Comparison of ENCODE assay signal across 18 mouse cellular contexts in the genomic region with DNA sequence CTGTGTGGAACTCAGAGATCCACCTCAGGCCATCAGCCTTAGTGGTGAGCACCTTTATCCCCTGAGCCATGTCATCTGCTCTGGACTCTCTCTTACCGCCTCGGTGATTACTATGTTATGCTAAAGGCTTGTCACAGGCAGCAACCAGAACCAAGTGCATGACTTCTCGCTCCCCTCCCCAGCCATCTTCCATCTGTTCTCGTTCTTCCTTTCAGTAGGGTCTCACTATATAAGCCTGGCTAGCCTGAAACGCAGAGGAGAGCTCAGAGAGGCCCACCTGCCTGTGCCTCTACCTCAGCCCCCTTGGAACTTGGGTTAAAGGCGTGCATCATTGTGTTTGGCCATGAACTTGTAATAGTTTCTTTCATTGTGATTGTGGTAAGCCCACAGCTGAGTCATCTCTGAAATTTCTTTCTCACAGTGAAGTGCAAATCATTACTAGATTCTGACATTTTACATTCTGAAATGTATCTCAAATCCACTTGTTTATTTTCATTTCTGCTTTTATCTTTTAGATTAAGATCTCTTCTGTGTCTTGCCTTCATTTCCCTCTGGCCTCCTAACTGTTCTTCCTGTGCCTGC.
"Had no signal": no experiment of that assay in that cellular context is flagged by ENCODE, and none has a peak within 500 bp of the region (broad histone marks: within the 10 kb centered on the region; RNA-seq: fewer than 3 reads in every experiment).

No protein-coding gene starts in this region.

- H3K36me3 ChIP-seq: midbrain, embryonic 15.5 days; neural tube, embryonic 12.5 days had no signal

- DNase-seq: kidney, postnatal 14 days; layer of hippocampus, adult 9-11 months; left cerebral cortex, postnatal 4 days; liver, postnatal 0 days; lung, embryonic 14.5 days; thymus, adult 18-20 months; thymus, postnatal 36 days had no signal

- H3K4me3 ChIP-seq: layer of hippocampus, adult 2 months; limb, embryonic 12.5 days; limb, embryonic 15.5 days; midbrain, embryonic 12.5 days; midbrain, embryonic 15.5 days; neural tube, embryonic 12.5 days; neural tube, embryonic 15.5 days had no signal

- H3K27me3 ChIP-seq: limb, embryonic 12.5 days; limb, embryonic 15.5 days; midbrain, embryonic 12.5 days; midbrain, embryonic 15.5 days; neural tube, embryonic 12.5 days; neural tube, embryonic 15.5 days had no signal

- ATAC-seq: liver, postnatal 0 days; lung, postnatal 0 days; midbrain, embryonic 15.5 days had no signal

- H3K4me2 ChIP-seq: limb, embryonic 12.5 days; limb, embryonic 15.5 days; liver, embryonic 11.5 days; lung, embryonic 14.5 days; midbrain, embryonic 12.5 days; midbrain, embryonic 15.5 days; neural tube, embryonic 12.5 days; neural tube, embryonic 15.5 days had no signal

- H3K4me1 ChIP-seq: limb, embryonic 12.5 days; midbrain, embryonic 12.5 days; midbrain, embryonic 15.5 days; neural tube, embryonic 12.5 days; neural tube, embryonic 15.5 days had no signal

- H3K27ac ChIP-seq: layer of hippocampus, adult 2 months; limb, embryonic 12.5 days; limb, embryonic 15.5 days; liver, embryonic 14.5 days; macrophage; midbrain, embryonic 12.5 days; midbrain, embryonic 15.5 days; neural tube, embryonic 12.5 days; neural tube, embryonic 15.5 days had no signal

- H3K9ac ChIP-seq: limb, embryonic 12.5 days; limb, embryonic 15.5 days; liver, embryonic 14.5 days; liver, postnatal 0 days; lung, embryonic 14.5 days; midbrain, embryonic 12.5 days; midbrain, embryonic 15.5 days; neural tube, embryonic 12.5 days; neural tube, embryonic 15.5 days had no signal

- H3K9me3 ChIP-seq: limb, embryonic 12.5 days; limb, embryonic 15.5 days; midbrain, embryonic 12.5 days; midbrain, embryonic 15.5 days; neural tube, embryonic 12.5 days; neural tube, embryonic 15.5 days had no signal
